Mouse (Mus musculus) neural tube, embryonic 13.5 days (tissue): ENCODE results near the gene Sac3d1. TPM values are rescaled to one million over a fixed set of nuclear protein-coding genes. Genes with fewer than 3 reads are reported as not detected.

Source experiments
- ATAC-seq: fragments of 200-750 bp; cut with Nextera tagmentation; 2 replicates; pipeline ENCODE4 v1.8.0; 2017; ENCODE audit warnings: low read depth, mild to moderate bottlenecking, moderate TSS enrichment, moderate library complexity
- H3K27ac ChIP-seq: fragments of 300-500 bp; sonication (generic); replicated peaks from 2 replicates; pipeline ENCODE4 v1.5.1; 2015; ENCODE audit warnings: moderate library complexity, mild to moderate bottlenecking, inconsistent platforms
- H3K27me3 ChIP-seq: fragments of 300-500 bp; sonication (generic); 2 replicates; pipeline ENCODE4 v1.6.1; 2015; ENCODE audit warnings: mild to moderate bottlenecking, inconsistent platforms
- H3K36me3 ChIP-seq: fragments of 300-500 bp; sonication (generic); 2 replicates; pipeline ENCODE4 v1.6.1; 2015; ENCODE audit warnings: mild to moderate bottlenecking, inconsistent platforms
- H3K4me1 ChIP-seq: fragments of 300-500 bp; sonication (generic); replicated peaks from 2 replicates; pipeline ENCODE4 v1.6.1; 2015; ENCODE audit warnings: inconsistent platforms
- H3K4me2 ChIP-seq: fragments of 300-500 bp; sonication (generic); 2 replicates; pipeline ENCODE4 v1.6.1; 2015; ENCODE audit warnings: inconsistent platforms, mild to moderate bottlenecking, moderate library complexity
- H3K4me3 ChIP-seq: fragments of 300-500 bp; sonication (generic); 2 replicates; pipeline ENCODE4 v1.5.1; 2015; ENCODE audit warnings: mild to moderate bottlenecking, inconsistent platforms
- H3K9ac ChIP-seq: fragments of 300-500 bp; sonication (generic); 2 replicates; pipeline ENCODE4 v1.6.1; 2015; ENCODE audit warnings: moderate library complexity, mild to moderate bottlenecking, inconsistent platforms
- H3K9me3 ChIP-seq: fragments of 300-500 bp; sonication (generic); 2 replicates; pipeline ENCODE4 v1.6.1; 2016; ENCODE audit warnings: inconsistent platforms
- WGBS: fragments of 180-500 bp; shearing (Covaris S2); methylation state at CpG from one replicate; pipeline ENCODE4 v1.1.7; 2015; 5-methylcytosine and 5-hydroxymethylcytosine counted together
- polyA plus RNA-seq: library from polyadenylated mRNA; unstranded; fragments of >200 nt; fragmentation: Nextera tagmentation; extraction: Ambion mirVana; gene quantifications from 2 replicates; pipeline ENCODE4 v1.2.1, GENCODE M21; 2015

The Sac3d1 gene
- polyA plus RNA-seq: 44.7 and 46.9 TPM in 2 replicates

DNA sequence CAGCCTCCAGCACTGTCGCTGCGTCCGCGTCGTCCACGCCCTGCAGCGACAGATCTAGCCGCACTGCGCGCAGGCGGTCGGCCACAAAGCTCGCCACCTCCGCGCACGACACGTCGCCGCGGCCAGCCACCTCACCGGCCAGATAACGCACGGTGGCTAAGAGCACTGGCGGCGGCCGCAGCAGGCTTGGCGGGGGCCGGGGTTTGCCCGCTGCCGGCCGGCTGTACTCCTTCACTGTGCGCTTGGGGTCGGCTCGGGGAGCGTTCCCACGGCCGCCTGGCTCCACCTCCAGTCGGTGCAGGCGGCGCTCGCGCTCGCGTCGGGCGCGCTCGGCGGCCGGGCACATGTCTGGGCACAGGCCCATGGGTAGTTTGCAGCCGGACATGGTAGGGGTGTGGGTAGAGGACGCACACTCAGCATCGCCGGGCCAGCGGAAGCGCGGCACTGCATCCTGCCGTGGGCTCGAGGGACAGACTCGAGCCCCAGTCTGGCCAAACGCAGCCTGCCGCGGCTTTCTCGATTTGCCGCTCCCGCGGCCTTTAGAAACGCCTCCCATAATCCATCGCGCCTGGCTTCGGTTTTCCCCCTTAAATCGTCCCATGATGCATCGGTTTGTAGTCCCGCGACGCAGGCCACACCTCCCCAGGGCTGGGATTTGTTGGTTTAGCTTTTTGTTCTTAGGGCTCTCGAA lies at the start of gene Sac3d1:
Gene Sac3d1, minus strand, starts transcription at position 665 of the 691 bp plus-strand sequence.
- peaks cover 28% of the 10 kb centered on the region for H3K4me1 ChIP-seq
- no peaks in the 10 kb centered on the region for H3K9me3 ChIP-seq
- peak; percentile 90 for ATAC-seq
- H3K9ac ChIP-seq: peak within 1 kb of the TSS; percentile 90
- peaks cover 42% of the 10 kb centered on the region for H3K36me3 ChIP-seq
- H3K27me3 ChIP-seq: no peaks in the 10 kb centered on the region
- peak within 1 kb of the TSS; percentile 85 for H3K4me2 ChIP-seq
- H3K27ac ChIP-seq: peak within 1 kb of the TSS; percentile 95
- WGBS: under 1% methylated on average over 77 of the region's 77 CpGs
- peak within 1 kb of the TSS; percentile 84 for H3K4me3 ChIP-seq

DNA sequence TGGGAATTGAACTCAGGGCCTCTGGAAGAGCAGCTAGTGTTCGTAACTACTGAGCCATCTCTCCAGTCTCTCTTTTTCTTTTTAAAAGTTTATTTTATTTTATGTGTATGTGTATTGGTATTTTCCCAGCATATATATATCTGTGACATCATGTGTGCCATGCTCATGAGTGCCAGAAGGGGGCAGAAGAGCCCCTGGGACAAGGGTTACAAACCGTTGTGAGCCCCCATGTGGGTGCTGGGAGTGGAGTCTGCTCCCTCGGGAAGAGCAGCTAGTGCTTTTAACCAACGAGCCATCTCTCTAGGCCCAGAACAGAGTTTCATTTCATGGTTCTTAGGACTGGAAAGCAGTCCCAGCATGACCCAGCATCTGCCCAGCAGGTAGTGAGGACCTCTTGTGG lies 48.3 kb upstream of the Sac3d1 start:
- Histone ChIP-seq H3K4me2 (no peak overlapping the region), H3K9me3 (no peaks in the 10 kb centered on the region), H3K36me3 (no peaks in the 10 kb centered on the region), H3K27ac (no peak overlapping the region), H3K4me3 (no peak overlapping the region), H3K9ac (no peak overlapping the region), H3K27me3 (no peaks in the 10 kb centered on the region), H3K4me1 (no peaks in the 10 kb centered on the region)
- WGBS: 72% methylated on average over 4 of the region's 4 CpGs
- ATAC-seq: no peak

DNA sequence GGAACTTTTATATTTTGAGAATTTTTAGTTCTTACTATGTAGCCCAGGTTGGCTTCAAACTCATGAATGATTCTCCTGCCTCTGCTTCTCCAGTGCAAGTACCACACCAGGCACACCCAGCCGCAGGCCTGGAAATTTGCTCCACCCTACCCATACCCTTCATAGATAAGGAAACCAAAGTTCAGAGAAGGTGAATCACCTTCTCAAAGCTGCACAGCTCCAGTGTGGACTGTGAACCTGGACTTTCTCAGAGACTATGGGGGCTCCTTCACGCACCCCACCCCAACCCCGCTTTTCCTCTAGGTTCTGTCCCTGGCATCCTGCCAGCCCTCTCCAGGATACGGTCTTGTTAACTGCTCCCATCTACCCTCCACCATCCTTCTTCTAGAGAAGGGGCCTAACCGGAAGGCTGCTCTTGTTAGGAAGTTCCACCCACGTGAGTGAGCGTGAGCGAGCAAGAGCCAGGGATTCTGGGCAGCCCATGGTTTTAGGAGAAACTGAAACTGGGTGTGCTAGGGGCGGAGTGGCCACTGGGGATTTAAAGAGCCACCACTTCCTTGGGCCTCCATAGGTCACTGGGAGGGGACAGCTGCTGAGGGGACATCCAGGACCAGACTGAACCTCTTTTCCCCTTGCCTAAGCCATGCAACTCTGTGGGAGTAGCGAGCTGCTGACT lies 45.6 kb upstream of the Sac3d1 start:
- Histone ChIP-seq H3K36me3 (no peaks in the 10 kb centered on the region), H3K9ac (no peak overlapping the region), H3K9me3 (no peaks in the 10 kb centered on the region), H3K4me3 (no peak overlapping the region), H3K27ac (no peak overlapping the region), H3K27me3 (no peaks in the 10 kb centered on the region), H3K4me1 (no peaks in the 10 kb centered on the region), H3K4me2 (no peak overlapping the region)
- 75% methylated on average over 10 of the region's 10 CpGs for WGBS
- ATAC-seq: no peak

DNA sequence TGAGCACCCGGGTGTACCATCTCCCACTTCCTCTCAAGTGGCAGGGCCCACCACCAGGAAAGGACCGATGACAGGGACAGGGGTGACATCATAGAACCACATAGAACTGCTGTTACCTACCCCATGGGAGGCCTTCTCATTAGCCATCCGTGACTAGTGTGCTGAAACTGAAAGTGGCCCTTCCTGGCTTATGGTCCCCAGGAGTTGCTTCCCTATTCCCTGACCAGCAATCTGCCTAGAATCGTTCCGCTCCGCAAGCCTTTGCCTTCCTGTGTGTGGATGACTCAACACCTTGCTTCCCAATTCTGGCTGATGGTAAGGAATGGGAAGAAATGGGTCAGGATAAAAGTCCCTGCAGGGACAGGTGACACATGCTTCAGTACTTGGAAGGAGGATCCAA lies 38.8 kb upstream of the Sac3d1 start:
- H3K4me1 ChIP-seq: no peaks in the 10 kb centered on the region
- no peaks in the 10 kb centered on the region for H3K36me3 ChIP-seq
- 64% methylated on average over 6 of the region's 6 CpGs for WGBS
- ATAC-seq: no peak
- H3K9ac ChIP-seq: no peak overlapping the region
- H3K27me3 ChIP-seq: no peaks in the 10 kb centered on the region
- no peak overlapping the region; the same call in 1 of the 2 replicates for H3K27ac ChIP-seq
- H3K4me2 ChIP-seq: no peak overlapping the region
- no peak overlapping the region for H3K4me3 ChIP-seq
- H3K9me3 ChIP-seq: no peaks in the 10 kb centered on the region

DNA sequence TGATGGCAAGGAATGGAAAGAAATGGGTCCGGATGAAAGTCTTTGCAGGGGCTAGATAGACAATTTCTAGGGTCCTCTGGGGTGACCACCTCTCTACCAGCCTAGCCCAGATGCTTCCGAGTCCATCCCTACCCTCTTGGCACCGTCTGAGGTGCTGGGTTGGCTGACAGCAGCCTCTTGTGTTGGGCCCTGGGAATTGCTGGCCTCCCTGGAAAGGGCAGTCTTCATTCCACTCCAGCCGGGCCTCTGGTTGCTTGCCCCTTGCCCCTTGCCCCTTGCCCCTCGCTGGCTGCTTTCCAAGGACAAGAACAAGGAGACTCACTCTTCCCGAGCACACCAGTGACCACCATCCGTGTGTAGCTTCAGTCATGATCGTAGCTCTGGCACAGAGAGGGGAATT lies 37.9 kb upstream of the Sac3d1 start:
- no peak for ATAC-seq
- Histone ChIP-seq H3K4me2 (no peak overlapping the region), H3K9ac (no peak overlapping the region), H3K27ac (no peak overlapping the region), H3K9me3 (no peaks in the 10 kb centered on the region), H3K27me3 (no peaks in the 10 kb centered on the region), H3K36me3 (no peaks in the 10 kb centered on the region), H3K4me3 (no peak overlapping the region), H3K4me1 (no peaks in the 10 kb centered on the region)
- WGBS: 61% methylated on average over 8 of the region's 8 CpGs

DNA sequence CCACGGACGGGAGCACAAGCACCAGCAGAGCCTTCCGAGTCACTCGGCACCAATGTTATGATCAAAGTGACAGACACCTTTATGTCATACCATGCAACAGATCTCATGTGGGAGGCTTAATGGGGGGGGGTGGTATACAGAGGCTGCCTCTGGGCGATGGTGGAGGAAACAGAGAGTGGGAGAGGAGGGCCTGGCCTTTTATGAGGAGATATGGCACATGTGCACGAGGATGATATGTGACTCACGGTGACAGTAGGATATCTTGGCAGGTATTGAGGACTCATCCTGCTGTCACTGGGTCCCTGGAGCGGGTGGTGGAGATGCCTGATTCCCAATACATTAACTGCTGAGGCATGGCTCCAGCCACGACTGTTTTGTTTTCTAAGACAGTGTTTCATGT lies 36.7 kb upstream of the Sac3d1 start:
- Histone ChIP-seq H3K4me2 (no peak overlapping the region), H3K27ac (no peak overlapping the region), H3K27me3 (no peaks in the 10 kb centered on the region), H3K9me3 (no peaks in the 10 kb centered on the region), H3K4me1 (no peaks in the 10 kb centered on the region), H3K36me3 (no peaks in the 10 kb centered on the region), H3K4me3 (no peak overlapping the region), H3K9ac (no peak overlapping the region)
- 87% methylated on average over 9 of the region's 9 CpGs for WGBS
- ATAC-seq: no peak

DNA sequence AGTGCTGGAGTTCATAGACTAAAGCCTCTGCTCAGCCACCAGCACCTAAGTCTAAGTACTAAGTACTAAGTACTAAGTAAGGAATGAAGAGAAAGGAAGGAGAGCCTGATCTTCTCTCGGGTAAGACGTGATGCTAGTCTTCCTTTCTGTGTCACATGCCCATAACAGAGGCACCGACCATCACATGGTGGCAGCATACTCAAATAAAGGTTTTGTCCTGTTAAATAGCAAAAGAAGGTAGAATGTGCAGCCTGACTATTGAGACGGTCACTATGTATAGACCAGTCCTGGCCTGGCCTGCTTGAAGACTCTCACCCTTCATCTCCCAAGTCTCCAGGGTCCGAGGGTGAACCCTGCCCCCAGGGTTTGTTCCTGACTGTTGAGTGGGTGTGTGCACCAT lies 26.4 kb upstream of the Sac3d1 start:
- ATAC-seq: no peak
- H3K9ac ChIP-seq: no peak overlapping the region
- H3K27me3 ChIP-seq: no peaks in the 10 kb centered on the region; the same call in 1 of the 2 replicates
- 79% methylated on average over 5 of the region's 5 CpGs for WGBS
- H3K9me3 ChIP-seq: 0 out of 2 replicates have a peak, but pooled peaks cover 8% of the 10 kb centered on the region
- no peak overlapping the region for H3K4me2 ChIP-seq
- H3K4me1 ChIP-seq: peaks cover 13% of the 10 kb centered on the region
- H3K4me3 ChIP-seq: no peak overlapping the region
- H3K36me3 ChIP-seq: no peaks in the 10 kb centered on the region
- no peak overlapping the region for H3K27ac ChIP-seq

DNA sequence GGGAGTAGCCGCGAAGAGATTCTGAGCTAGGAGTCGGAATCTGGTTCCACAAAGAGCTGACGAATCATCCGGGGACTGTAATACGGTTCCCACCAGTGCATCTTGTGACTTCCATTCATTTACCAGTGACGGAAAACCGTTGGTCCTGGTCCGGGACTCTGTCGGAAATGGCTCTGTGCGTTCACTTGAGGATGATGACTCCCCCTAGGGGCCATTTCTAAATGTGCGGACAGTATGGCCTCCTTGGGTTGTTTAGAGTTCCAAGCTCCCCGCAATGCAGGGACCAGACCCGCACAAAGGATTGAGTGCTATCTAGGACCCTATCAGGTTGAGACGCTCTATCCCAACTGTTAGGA lies 22.9 kb upstream of the Sac3d1 start, which contains the start of gene Arl2:
Gene Arl2, minus strand, starts transcription at position 155 of the 356 bp plus-strand sequence.
- Histone ChIP-seq H3K4me2 (peak within 1 kb of the TSS; percentile 79), H3K9ac (peak within 1 kb of the TSS; percentile 84), H3K27ac (peak within 1 kb of the TSS; percentile 96), H3K36me3 (peaks cover 18% of the 10 kb centered on the region), H3K9me3 (0 out of 2 replicates have a peak, but pooled peaks cover 8% of the 10 kb centered on the region), H3K4me1 (peaks cover 19% of the 10 kb centered on the region), H3K4me3 (peak within 1 kb of the TSS; percentile 60), H3K27me3 (no peaks in the 10 kb centered on the region)
- under 1% methylated on average over 15 of the region's 15 CpGs for WGBS
- peak; percentile 82 for ATAC-seq

DNA sequence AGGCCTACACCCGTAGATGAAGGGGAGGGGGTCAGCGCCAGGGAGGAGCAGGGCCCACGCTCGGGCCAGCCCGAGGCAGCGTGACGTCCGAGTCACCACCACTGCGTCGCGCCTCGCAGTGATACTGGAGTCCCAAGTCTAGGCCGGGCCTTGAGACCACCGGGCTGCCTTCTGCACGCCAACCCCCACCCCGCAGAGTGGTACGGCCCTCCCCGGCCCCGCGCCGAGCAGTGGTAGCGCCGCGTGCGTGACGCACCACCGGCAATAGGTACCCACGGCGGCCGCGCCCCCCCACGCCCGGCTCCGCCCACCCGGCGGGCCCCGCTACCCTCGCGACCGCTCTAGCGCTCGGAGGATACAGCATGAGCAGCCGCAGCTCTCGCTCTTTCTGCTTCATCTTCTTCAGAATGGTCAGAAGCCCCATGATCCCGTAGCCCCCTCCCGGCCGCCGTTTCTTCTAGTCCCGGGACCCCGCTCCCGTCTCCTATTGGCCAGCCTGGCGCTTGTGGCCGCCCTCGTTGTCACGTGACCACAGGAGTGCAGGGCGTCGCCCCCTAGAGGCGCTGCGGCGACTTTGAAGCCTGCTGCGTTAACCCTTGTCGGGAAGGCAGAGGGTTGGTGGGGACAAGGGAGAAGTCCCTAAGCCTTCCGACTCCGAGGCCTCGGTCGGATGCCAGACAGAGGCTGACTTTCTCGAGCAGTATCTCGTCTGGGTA lies 22.4 kb upstream of the Sac3d1 start, which contains the start of gene Batf2:
Gene Batf2, plus strand, starts transcription at position 306 of the 716 bp plus-strand sequence.
- H3K4me2 ChIP-seq: peak within 1 kb of the TSS; percentile 79
- H3K9ac ChIP-seq: peak within 1 kb of the TSS; percentile 84
- H3K4me1 ChIP-seq: peaks cover 19% of the 10 kb centered on the region
- peak within 1 kb of the TSS; percentile 60 for H3K4me3 ChIP-seq
- peaks cover 23% of the 10 kb centered on the region for H3K36me3 ChIP-seq
- peak; percentile 94 for ATAC-seq
- H3K9me3 ChIP-seq: 0 out of 2 replicates have a peak, but pooled peaks cover 8% of the 10 kb centered on the region
- H3K27me3 ChIP-seq: no peaks in the 10 kb centered on the region
- under 1% methylated on average over 55 of the region's 68 CpGs for whole genome bisulfite sequencing
- H3K27ac ChIP-seq: peak within 1 kb of the TSS; percentile 96

DNA sequence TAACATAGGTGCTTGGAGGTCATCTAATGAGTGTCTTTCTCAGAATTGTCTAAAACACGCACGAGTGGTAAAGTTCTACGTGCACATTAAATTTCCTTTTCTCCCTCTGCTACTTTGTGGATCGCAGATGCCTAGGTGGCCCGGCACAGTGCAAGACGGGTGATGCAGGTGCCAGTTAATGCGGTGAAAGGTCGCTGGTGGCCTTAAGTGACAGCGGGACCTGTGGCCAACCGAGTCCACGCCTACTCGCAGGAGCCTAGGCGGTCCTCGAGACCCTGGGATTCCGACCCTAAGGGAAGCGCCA lies 21.9 kb upstream of the Sac3d1 start:
- Histone ChIP-seq H3K4me3 (peak overlapping the region; percentile 60), H3K27ac (peak overlapping the region; percentile 96), H3K9ac (peak overlapping the region; percentile 84), H3K36me3 (peaks cover 28% of the 10 kb centered on the region), H3K9me3 (0 out of 2 replicates have a peak, but pooled peaks cover 8% of the 10 kb centered on the region), H3K27me3 (no peaks in the 10 kb centered on the region), H3K4me2 (peak overlapping the region; percentile 79), H3K4me1 (peaks cover 19% of the 10 kb centered on the region)
- no peak for ATAC-seq
- 6% methylated on average over 16 of the region's 16 CpGs for WGBS

DNA sequence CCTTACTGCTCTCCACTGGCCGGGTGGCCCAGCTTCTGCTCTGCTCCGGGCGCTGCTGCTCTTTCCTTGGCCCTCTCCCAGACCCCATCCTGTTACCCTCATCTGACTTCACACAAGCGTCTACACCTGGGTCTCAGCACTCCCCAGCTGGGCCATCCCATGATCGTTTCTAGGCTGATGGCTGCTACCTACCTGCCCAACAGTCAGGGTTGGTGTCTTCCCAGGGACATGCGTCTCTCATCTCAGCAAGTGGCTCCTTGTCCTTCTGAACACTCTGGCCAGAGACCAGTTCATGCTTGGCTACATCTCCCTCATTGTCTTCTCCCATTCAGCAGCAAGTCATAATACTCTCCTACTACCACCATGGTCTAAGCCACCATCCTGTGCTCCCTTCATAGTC lies 21.3 kb upstream of the Sac3d1 start:
- Histone ChIP-seq H3K4me1 (peaks cover 19% of the 10 kb centered on the region), H3K36me3 (peaks cover 34% of the 10 kb centered on the region), H3K9ac (peak overlapping the region; percentile 84), H3K27ac (peak overlapping the region; percentile 96), H3K27me3 (no peaks in the 10 kb centered on the region), H3K9me3 (0 out of 2 replicates have a peak, but pooled peaks cover 8% of the 10 kb centered on the region), H3K4me3 (peak overlapping the region; percentile 60), H3K4me2 (peak overlapping the region; percentile 79)
- WGBS: 94% methylated on average over 6 of the region's 6 CpGs
- ATAC-seq: no peak

DNA sequence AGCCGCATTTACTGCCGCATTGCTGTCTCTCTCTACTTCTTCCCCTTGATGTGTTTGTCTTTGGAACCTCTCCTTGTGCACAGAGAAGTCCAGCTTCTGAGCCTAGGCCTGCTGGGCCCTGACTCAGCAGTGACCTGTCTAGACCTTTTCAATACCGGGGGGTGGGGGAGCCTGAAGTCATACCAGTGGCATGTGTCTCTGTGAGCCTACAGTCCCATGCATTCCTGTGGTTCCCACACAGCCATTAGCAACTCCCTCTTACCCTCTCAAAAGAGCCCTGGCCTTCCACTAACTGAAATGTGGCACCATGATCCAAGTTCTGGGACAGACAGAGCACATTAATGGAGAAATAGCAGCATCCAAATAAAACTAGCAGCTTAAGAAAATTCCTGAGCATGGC lies 17.9 kb upstream of the Sac3d1 start:
- H3K4me1 ChIP-seq: peaks cover 11% of the 10 kb centered on the region
- no peak overlapping the region for H3K4me3 ChIP-seq
- H3K27me3 ChIP-seq: no peaks in the 10 kb centered on the region
- H3K36me3 ChIP-seq: peaks cover 48% of the 10 kb centered on the region
- no peak for ATAC-seq
- no peak overlapping the region for H3K9ac ChIP-seq
- H3K4me2 ChIP-seq: no peak overlapping the region
- H3K27ac ChIP-seq: no peak overlapping the region
- WGBS: 87% methylated on average over 3 of the region's 3 CpGs
- no peaks in the 10 kb centered on the region for H3K9me3 ChIP-seq
